Mouse (Mus musculus): ENCODE results near the gene Ppp1r12a. TPM values are rescaled to one million over a fixed set of nuclear protein-coding genes. Genes with fewer than 3 reads are reported as not detected.

The Ppp1r12a gene
- total and polyA plus RNA-seq, 3 experiments: 8.5 to 110 (median 84.0) TPM

DNA sequence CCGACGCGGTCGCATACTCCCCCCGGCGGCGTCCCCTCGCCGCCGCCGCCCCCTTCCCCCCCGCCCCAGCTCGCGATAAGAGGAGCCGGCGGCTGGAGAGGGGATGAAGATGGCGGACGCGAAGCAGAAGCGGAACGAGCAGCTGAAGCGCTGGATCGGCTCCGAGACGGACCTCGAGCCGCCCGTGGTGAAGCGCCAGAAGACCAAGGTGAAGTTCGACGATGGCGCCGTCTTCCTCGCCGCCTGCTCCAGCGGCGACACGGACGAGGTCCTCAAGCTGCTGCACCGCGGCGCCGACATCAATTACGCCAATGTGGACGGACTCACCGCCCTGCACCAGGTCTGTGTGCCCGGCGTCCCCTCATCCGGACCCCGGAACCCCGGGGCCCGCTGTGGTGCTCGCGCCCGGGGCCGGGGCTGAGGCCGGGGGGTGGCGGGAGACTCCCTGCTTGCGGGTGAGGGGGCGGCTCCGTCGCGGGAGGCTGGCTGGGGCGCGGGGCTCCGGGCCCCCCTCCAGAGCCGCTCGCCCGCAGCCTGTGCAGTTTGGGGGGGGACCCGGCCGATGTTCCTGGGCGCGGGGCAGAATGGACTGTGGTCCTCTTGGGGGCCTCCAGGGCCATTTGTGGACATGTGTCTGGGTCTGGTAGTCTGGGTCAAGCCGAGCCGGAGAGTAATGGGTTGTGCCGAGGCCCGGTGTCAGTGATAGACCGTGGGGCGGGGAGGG is 466 bp downstream of the Ppp1r12a start:
- DNase-seq: peak; percentile 78

DNA sequence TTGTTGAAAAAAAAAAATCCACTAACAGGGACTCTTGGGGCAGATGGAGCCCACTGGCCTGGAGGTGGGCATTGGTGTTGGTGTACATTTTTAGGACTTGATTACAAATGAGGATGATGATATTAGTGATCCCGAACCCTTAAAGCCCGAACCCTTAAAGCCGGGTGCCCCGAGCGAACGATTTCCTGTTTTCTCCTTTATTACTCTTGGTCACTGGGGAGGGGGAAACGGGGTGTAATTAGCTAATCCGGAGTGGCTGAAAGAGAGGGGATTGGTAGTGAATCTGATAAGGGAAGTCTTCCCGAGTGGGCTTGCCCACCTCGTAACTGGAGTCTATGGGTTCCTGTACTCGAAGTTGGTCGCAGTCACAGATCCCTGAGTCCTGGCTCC is 1.0 kb downstream of the Ppp1r12a start:
- peak; percentile 51 for DNase-seq

DNA sequence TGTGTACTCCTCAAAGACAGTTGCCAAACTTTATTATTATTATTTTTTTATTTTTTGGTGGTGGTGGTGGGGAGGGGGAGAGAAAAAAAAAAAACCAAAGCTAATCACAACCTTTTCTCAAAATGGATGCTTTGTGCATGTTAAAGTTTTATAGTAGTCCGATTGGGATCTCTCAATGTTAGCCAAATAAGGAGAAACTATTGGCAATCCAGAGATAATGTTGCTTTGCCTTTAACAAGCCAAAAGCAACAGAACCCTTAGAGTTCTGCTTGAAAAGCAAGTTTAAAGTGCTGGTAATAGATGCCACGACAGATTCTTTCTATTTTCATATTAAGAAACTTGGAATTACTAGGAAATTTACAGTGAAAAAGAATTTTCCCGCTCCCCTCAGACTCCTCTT is 1.5 kb downstream of the Ppp1r12a start:
- DNase-seq: no peak

DNA sequence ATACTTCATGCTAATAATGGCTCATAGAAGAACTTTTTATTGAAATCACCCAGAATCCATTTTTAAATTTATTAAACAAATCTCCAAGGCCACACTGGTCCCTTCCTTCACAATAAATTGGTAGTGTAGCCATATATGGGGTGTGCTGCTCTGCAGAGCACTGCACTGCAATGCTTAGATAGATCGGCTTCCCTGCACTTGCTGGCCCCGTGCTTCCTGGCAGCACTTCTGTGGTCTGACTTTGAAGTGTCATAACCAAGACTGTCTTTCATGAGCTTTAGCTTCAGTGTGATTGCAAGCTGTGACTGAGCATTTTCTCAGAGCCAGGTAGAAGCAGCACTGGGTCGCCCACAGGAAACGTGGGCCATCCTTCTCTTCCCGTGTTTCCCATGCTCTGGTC is 5.8 kb downstream of the Ppp1r12a start:
- peak; percentile 61 for DNase-seq

DNA sequence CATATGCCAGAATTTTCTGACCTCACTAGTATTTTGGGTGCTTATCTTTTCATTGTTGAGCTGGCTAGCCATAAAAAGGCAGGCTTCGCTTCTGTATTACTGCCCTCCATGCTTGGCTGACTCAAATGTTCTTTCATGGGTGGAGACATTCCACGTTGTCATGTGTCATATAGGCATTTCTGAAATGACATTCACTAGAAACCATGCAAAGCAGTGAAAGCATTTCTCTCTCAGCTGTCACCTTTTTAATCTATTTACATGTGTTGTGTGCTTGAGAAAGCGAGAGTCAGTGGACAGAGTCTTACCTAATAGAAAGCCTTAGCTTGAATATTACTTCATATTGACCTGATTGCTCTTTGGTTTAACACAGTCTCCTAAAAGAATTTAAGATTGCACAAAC is 8.8 kb downstream of the Ppp1r12a start:
- DNase-seq: no peak

DNA sequence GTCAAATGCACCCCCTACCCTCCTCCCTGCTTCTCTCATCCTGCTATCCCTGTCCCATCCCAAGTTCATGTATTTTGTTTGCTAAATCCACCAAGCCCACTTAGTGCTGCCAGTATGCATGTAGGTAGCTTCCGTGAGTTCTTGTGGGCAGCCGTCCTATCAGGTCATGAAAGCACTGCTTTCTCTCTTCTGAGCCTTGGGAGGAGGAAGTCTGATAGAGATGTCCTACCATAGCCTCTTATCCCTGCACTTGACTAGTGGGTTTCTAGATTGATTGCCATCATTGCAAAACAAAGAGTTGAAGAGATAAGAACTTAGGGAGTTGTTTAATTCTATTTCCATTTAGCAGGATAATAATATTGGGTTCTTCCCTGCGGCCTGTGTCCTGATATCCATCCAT is 9.6 kb downstream of the Ppp1r12a start:
- no peak for DNase-seq

DNA sequence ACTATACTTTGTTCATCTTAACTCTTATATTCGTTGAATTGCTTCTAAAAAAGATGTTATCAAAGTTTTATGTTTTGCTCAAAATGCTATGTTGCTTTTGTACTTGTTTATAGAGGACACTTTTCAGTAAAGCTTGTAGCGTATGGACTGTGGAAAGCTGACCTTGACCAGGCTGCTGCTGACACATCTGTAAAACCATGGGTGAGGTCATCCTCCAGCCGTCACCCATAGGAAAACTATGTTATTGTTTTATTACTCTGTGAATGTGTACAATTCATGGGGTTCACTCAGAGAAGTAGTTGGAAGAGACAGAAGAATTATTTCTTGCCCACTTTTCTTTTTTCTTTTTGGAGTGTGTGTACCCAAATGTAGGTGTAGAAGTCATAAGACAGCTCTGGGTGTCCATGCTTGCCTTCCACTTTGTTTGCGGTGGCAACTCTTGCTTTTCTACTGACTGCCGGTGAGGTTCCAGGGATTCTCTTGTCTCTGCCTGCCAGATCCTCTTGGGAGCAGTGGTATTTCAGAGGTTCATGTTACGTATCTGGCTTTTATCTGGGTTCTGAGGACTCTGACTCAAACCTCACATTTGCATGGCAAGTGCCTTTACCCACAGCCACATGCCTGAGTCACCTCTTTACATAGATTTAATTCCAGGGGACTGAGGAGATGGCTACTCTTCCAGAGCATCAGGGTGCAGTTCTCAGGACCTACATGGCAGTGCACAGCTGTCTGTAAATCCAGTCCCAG is 11.0 kb downstream of the Ppp1r12a start:
- DNase-seq: peak; percentile 55

DNA sequence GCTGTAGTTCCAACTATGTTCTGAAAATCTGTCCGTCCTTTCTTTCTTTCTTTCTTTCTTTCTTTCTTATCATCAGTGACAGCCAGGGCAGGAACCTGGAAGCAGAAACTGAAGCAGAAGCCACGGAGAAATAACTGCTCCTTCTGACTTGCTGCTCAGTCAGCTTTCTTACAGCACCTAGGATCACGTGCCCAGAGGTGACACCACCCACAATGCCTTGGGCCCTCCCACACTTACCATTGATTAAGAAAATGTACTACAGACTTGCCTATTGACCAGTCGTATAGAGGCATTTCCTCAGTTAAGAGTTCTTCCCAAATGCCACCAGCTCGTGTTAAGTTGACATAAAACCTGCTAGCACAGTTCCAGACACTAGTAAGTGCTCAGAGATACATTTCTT is 12.1 kb downstream of the Ppp1r12a start:
- DNase-seq: no peak

DNA sequence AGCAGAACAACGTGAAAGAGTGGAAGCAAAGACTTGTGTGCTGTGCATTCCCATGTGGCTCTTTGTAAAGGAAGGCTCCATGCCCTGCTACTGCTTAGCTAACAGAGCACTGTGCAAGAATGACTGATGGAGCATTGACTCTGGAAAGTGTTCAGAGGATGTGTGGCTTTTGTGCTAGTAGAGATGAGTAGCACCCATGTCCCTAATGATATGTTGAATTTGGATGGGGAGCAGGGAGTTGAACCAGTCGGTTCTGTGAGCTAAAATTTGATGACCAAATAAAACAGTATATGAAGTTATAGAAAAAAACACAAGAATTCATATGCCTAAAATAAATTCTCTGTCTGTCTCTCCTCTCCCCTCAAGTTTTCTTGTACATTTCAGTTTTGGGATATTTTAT is 13.9 kb downstream of the Ppp1r12a start:
- no peak for DNase-seq

DNA sequence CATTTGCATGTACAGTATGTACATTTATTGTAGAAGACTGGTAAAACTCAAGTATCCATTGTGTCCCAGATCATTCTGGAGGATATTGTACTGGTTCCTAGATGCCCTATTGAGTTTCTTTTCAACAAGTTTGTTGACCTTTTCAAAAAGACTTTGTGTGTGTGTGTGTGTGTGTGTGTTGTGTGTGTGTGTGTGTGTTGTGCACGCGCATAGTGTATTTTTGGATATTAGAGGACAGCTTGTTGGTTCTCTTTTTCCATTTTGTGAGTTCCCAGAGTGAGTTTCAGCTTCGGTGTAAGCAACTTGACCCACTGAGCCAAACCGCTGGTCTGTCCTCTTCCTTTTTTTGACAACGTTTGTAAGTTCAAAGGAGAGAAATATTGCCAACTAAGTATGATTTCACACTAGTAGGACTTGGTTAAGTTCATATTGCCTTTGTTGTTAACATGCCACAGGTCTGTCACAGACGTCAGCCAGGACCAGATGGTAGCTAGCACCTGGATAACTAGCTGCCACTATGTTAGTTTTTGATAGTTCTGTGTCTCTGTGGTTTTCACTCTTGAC is 16.4 kb downstream of the Ppp1r12a start:
- DNase-seq: no peak

DNA sequence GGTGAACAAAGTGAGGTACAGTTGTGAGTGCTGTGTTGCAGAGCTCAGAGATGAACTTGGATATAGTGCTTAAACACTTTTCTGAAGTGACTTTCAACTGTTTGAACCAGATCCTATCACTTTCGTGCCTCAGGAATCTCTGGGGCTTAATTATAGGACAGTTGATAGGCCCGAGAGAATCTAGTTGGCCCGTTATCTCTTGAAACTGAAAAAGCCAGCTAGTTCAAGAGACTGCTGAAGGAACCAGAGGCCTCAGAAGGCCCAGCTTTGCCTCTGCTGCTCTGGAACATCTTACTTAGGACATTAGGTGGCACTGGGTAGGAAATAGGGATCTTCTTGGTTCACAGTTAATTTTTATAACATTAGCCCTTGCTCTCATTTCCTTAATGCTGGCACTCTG is 17.4 kb downstream of the Ppp1r12a start:
- no peak for DNase-seq

DNA sequence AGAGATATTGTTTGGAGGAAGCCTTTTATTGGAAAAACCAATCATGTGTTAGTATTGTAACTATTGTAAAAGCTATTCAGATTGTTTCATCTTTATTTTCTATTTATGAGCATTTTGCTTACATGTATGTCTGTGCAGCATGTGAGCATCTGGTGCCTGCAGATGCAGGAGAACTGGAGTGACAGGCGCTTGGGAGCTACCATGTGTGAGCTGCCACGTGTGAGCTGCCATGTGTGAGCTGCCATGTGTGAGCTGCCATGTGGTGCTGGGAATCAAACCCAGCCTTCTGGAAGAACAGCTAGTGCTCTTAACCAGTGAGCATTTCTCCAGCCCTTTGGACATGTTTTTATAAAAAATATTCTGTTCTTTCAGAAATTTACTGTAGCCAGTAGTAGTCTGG is 18.3 kb downstream of the Ppp1r12a start:
- DNase-seq: no peak

DNA sequence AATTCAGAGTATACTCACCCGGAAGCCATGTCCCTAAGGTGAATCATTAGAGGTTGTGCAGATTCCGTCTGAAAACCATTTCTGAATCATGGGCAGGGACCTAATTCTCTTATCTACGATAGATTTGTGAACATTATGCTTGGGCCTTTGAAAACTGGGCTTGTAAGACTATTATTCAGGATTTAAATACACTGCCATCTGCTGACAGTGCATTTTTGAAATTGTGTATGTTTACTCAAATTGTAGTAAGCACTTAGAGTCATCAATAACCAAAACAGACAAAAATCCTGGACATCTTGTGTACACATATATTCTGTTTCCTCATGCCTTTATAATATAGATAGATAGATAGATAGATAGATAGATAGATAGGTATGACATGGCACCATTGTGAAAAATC is 19.9 kb downstream of the Ppp1r12a start:
- DNase-seq: no peak

DNA sequence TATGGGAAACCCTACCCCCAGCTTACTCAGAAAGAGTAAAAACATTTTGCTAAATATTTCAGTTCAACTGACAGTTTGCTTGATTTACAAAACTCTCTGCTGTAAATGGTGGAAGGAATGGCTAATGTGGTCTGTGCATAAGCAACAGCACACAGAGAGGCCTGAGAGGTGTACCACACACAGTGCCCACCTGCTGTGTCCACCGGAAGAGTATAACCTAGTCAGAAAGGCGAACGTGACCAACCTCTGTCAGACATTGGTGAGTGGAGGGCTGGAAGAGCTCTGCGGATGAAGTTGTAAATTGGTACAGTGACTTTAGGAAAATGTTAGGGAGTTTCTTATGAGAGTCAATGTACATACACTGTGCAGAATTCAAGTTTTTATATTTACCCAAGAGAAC is 20.4 kb downstream of the Ppp1r12a start:
- no peak for DNase-seq

DNA sequence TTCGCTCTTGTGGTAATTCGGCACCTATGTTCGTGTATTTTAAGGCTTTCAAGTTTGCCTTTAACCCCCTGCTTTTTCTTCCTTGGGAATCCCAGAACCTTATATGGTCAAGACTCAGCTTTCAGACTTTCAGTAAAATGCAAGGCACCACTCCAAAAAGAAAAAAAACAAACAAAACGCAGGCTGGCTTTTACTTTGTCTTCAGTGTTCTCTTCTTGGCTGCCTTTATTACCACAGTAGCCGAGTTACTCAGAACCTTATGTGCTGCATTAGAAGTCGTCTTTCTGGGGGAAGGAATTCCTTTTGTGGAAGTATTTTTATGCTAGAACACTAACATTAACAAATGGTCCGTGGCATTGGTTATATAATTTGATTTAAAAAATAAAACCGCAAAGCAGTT is 22.8 kb downstream of the Ppp1r12a start:
- DNase-seq: no peak

DNA sequence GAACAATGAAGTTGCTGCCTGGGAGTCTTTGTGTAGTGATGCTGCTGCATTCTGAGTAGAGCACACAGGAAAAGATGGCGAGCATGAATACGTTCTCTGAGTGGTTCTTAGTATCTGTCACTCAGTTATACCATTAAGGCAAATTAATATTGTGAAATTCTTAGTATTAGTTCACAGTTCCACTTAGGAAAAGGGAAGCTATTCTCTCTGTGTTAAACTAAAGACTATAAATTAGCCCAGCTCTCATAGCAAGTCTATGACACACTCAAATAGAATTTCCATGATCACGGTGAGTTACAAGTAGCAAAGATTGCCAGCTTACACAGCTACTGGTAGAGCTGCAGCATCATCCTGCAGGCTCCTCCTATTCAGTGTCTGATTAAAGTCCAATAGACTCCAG is 23.3 kb downstream of the Ppp1r12a start:
- no peak for DNase-seq

DNA sequence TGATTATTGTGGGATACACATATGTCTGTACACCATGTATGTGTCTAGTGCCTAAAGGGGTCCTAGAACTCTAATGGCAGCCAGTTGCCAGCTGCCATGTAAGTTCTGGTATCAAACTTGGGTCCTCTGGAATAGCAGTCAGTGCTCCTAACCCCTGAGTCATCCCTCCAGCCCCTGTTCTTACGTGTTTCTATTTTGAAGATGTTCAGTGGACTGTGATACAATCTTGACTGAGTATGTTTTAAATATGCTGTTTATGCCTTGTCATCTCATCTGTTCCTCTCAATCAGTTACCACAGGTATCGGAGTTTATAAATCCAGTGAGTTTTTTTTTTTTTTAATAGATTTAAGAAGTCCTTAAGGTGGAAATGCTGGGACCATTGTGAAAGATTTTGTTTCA is 27.3 kb downstream of the Ppp1r12a start:
- no peak for DNase-seq

DNA sequence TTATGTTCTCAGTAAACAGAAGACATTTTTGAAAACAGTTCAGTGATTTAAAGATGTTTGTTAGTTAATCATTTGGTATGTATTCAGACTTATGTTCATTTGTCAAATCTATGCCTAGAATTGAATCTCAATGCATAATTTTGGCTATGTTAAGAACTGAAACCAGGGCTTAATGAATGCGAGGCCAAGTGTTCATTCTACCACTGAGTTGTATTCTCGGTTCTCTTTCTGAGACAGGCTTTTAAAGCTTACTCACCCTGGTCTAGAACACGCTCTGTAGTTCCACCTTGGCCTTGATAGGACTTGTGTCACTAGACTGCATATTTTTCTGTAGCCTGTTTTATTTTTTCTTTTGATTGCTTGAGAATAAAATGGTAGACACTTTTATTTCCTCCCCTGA is 28.0 kb downstream of the Ppp1r12a start:
- no peak for DNase-seq

DNA sequence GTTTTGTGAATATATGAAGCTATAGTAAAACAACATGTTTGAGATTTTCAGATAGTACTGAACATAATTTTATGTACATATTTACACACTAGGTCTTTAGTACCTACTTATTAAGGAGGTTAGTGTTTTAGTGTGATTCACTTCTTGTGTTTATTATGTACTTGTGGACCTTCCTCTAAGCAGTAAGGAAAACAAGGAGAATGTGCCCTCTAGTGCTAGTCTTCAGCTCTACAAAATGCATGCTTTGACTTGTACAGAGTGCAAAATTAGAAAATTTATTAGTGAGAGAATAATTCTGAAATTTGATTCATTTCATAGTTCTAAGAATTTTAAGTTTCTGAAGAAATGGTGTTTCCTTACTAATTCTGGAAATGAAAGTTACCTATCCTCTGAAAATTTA is 28.6 kb downstream of the Ppp1r12a start:
- no peak for DNase-seq

DNA sequence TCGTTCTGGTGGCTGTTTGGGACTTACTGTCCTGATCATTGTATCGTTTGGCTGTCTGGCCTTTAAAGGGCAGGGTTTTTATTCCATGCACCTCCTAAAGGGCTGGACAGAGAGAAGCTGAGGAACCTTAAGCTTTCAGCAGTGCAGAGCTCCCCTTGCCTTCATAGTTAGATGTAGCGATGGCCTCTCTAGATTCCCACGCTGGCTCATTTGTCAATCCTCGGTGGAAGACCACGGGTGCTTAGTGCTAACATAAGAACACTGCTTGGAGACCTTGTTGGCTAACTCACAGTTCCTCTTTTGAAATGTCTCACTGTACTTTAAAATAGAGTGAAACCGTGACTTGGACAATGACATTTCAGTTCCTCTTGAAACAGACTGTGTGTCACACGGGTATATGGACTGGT is 29.4 kb downstream of the Ppp1r12a start:
- DNase-seq: peak; percentile 28

DNA sequence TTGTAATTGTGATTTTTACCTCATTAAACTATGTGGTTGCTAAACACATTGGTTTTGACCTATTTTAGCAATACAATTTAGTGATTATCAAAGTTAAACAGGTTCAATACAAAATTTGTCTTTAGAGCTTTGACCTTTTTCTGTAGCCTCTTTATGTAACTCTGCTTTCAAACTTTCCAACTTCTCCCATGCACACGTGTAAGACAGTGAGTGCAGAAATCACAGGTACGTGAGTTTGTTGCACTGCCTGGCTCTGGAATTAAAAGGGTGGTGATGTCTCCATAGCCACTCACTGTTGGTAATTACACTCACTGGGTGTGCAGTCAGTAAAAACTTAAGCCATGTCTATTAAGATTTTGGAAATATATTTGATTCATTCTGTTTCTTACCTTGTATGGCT is 30.3 kb downstream of the Ppp1r12a start:
- no peak for DNase-seq

DNA sequence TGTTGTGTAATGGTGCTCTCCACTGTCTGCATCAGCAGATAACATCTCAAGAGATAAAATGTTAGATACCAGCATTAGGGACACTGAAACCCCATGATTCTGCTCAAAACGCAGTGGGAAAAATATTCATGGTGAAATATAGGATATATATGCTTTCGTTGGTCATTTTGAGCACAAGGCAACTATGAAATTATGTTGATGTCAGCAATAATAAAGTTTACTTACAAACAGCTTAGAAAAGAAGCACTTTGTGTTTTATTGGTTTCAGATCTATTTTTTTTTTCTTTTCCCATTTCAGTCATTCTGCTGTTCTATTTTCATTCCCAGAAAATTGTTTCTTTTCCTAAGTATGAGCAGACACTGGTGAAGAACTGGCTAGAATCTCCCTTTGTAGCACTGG is 34.1 kb downstream of the Ppp1r12a start:
- no peak for DNase-seq

DNA sequence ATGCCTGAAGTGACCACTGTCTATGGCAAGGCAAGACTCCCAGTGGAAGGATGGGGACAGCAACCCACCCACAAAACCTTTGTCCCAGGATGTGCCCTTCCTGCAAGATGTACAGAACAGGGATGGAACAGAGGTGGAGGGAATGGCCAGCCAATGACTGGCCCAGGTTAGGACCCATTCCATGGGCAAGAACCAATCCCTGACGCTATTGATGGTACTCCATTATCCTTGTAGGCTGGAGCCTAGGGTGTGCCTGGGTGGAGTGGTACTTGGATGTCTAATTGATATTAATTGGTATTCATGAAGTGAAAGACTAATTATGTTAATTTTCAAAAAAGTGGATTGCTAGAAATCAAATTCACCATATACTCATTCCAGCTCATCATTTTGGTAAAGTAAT is 35.5 kb downstream of the Ppp1r12a start:
- DNase-seq: no peak

DNA sequence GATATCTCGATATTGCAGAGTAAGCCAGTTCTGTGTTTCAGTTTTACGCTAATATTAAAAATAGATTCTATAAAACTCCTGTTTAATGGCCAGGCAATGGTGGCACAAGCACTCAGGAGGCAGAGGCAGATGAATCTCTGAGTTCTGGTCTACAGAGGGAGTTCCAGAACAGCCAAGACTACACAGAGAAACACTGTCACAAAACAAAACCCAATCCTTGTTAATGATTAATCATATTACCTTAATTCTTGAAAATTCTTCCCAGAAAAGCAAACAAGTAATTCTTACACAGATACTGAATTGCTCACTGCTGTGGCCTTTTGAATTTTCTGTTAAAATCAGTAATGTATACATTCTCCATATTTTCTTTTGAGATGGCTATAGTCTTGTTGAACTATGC is 37.0 kb downstream of the Ppp1r12a start:
- DNase-seq: no peak
